Mouse (Mus musculus): ENCODE results near the gene Rela. TPM values are rescaled to one million over a fixed set of nuclear protein-coding genes. Genes with fewer than 3 reads are reported as not detected.

Gene Rela
- polyA plus RNA-seq, 1 experiment from 2014 or later = 52.4 TPM

GRCm38 (mm10) chr19:5609547-5610404 lies 27.5 kb upstream of the Rela start, which contains the start of gene Kat5:
Gene Kat5 (minus strand): TSS chr19:5610237.
- ATAC-seq (replicated peaks; ENCODE audit: low FRiP score) = peak; percentile 94
- Histone ChIP-seq H3K4me2 (peak within 1 kb of the TSS; percentile 77), H3K9me3 (replicated peaks) (no peaks in the 10 kb centered on the region), H3K9ac (peak within 1 kb of the TSS; percentile 86), H3K4me1 (peaks cover 25% of the 10 kb centered on the region), H3K27me3 (peaks cover 4% of the 10 kb centered on the region; the same call in 1 of the 2 replicates), H3K4me3 (replicated peaks) (peak within 1 kb of the TSS; percentile 85), H3K27ac (peak within 1 kb of the TSS; percentile 99), H3K36me3 (peaks cover 43% of the 10 kb centered on the region)
- under 1% methylated on average over 55 of the region's 55 CpGs for WGBS

GRCm38 (mm10) chr19:5611973-5612372 lies 25.3 kb upstream of the Rela start:
- 79% methylated on average over 1 of the region's 1 CpGs for WGBS
- no peak for ATAC-seq (replicated peaks; ENCODE audit: low FRiP score)

GRCm38 (mm10) chr19:5612762-5613411 lies 24.4 kb upstream of the Rela start:
- Histone ChIP-seq H3K4me2 (no peak overlapping the region), H3K9ac (no peak overlapping the region), H3K27ac (no peak overlapping the region), H3K36me3 (peaks cover 12% of the 10 kb centered on the region), H3K9me3 (replicated peaks) (no peaks in the 10 kb centered on the region), H3K4me1 (peaks cover 24% of the 10 kb centered on the region), H3K4me3 (replicated peaks) (no peak overlapping the region), H3K27me3 (peaks cover 7% of the 10 kb centered on the region; the same call in 1 of the 2 replicates)
- ATAC-seq (replicated peaks; ENCODE audit: low FRiP score) = no peak
- WGBS = 82% methylated on average over 3 of the region's 3 CpGs

More at GRCm38 (mm10) chr19:5611973-5612372, 25.3 kb upstream of the Rela start:
- H3K4me3 ChIP-seq (replicated peaks) = no peak overlapping the region
- peaks cover 21% of the 10 kb centered on the region for H3K36me3 ChIP-seq
- no peaks in the 10 kb centered on the region for H3K9me3 ChIP-seq (replicated peaks)
- H3K4me1 ChIP-seq = peaks cover 25% of the 10 kb centered on the region
- no peak overlapping the region for H3K27ac ChIP-seq
- H3K27me3 ChIP-seq = peaks cover 7% of the 10 kb centered on the region; the same call in 1 of the 2 replicates
- no peak overlapping the region for H3K9ac ChIP-seq
- H3K4me2 ChIP-seq = no peak overlapping the region

DNA sequence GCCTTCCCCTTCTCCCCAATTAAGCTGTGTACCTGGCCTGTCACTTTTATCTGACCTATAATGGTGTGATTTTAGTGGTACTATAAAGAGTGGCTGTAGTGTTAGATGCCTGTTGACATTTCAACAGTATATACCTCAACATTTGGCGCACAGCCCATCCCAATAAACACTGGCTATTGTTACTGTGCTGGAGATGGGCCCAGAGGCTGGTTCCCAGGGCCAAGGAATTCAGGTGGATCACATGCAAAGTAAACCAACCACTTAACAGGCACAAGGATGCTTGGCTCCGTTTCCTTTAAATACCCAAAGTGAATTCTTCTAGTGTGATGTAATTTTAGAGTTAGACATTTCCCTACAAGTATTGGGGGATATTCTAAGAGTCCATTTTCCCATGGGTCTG lies 22.3 kb upstream of the Rela start:
- H3K4me3 ChIP-seq (replicated peaks) = no peak overlapping the region
- no peak overlapping the region for H3K9ac ChIP-seq
- no peaks in the 10 kb centered on the region for H3K9me3 ChIP-seq (replicated peaks)
- WGBS = 72% methylated on average over 2 of the region's 2 CpGs
- ATAC-seq (replicated peaks; ENCODE audit: low FRiP score) = no peak
- no peaks in the 10 kb centered on the region for H3K36me3 ChIP-seq
- no peak overlapping the region for H3K4me2 ChIP-seq
- H3K27ac ChIP-seq = no peak overlapping the region
- peaks cover 8% of the 10 kb centered on the region for H3K4me1 ChIP-seq
- H3K27me3 ChIP-seq = peaks cover 7% of the 10 kb centered on the region; the same call in 1 of the 2 replicates

DNA sequence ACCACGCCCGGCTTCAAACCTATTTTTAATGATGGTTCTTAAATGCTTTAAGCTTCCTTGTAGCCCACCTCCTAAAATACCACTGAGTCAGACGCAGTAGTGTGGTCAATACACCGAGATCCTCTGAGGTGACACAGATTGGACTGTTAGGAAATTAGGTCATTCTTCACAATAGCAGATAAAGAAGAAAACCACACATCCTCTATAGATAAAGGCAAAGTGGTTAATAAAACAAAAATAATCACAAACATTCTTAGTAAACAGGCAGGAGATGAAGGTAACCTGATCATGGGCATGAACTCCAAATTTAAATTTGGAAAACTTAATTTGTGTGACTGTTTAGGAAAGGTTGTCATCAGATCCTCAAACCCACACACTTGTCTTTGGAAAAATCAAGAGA lies 17.3 kb upstream of the Rela start:
- H3K4me3 ChIP-seq (replicated peaks) = no peak overlapping the region
- H3K4me1 ChIP-seq = no peaks in the 10 kb centered on the region
- 86% methylated on average over 4 of the region's 4 CpGs for WGBS
- no peak overlapping the region for H3K27ac ChIP-seq
- ATAC-seq (replicated peaks; ENCODE audit: low FRiP score) = no peak
- no peaks in the 10 kb centered on the region for H3K36me3 ChIP-seq
- no peak overlapping the region for H3K4me2 ChIP-seq
- no peaks in the 10 kb centered on the region for H3K9me3 ChIP-seq (replicated peaks)
- H3K9ac ChIP-seq = no peak overlapping the region
- peaks cover under 1% of the 10 kb centered on the region; the same call in 1 of the 2 replicates for H3K27me3 ChIP-seq

DNA sequence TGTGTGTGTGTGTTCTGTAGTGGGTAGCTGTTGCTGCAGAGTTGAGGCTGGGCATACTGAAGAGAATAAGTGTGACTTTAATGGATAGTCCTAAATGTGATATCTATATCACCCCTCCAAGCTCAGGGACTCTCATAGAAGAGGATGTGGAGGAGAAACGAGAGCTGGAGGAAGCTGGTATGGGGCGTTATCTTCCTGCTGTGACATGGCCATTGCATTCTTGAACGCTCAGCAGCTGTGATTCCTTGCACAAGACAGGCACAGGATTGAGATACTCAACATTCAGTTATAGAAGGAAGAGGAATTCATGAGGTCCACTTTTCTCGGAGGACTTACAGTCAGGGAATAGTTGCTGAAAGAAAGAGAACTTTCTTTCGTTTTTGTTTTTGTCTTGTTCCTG lies 15.4 kb upstream of the Rela start:
- Histone ChIP-seq H3K9me3 (replicated peaks) (no peaks in the 10 kb centered on the region), H3K27me3 (no peaks in the 10 kb centered on the region; the same call in 1 of the 2 replicates), H3K4me3 (replicated peaks) (no peak overlapping the region), H3K27ac (no peak overlapping the region), H3K4me1 (no peaks in the 10 kb centered on the region), H3K4me2 (no peak overlapping the region), H3K36me3 (no peaks in the 10 kb centered on the region), H3K9ac (no peak overlapping the region)
- WGBS = 77% methylated on average over 5 of the region's 5 CpGs
- ATAC-seq (replicated peaks; ENCODE audit: low FRiP score) = no peak

DNA sequence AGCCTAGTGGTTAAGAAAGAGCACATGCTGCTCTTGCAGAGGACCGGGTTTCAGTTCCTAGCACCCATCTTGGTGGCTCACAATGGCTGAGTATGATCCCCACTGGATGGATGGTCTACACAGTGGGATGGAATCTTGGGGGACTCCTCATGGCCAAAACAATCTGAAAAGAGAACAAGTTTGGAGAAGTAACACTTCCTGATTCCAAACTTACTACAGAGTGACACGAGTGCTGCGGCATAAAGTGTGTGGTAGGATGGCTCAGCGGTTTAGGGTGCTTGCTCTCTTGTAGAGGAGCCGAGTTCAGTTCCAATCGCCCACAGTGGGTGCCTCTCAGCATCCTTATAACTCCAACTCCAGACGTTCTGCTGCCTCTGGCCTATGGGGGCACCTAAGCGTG lies 12.0 kb upstream of the Rela start:
- H3K27me3 ChIP-seq = no peaks in the 10 kb centered on the region; the same call in 1 of the 2 replicates
- H3K27ac ChIP-seq = no peak overlapping the region
- H3K9me3 ChIP-seq (replicated peaks) = no peaks in the 10 kb centered on the region
- no peak overlapping the region for H3K4me3 ChIP-seq (replicated peaks)
- H3K4me2 ChIP-seq = no peak overlapping the region
- ATAC-seq (replicated peaks; ENCODE audit: low FRiP score) = no peak
- H3K9ac ChIP-seq = no peak overlapping the region
- H3K4me1 ChIP-seq = no peaks in the 10 kb centered on the region
- 87% methylated on average over 8 of the region's 8 CpGs for WGBS
- no peaks in the 10 kb centered on the region for H3K36me3 ChIP-seq

DNA sequence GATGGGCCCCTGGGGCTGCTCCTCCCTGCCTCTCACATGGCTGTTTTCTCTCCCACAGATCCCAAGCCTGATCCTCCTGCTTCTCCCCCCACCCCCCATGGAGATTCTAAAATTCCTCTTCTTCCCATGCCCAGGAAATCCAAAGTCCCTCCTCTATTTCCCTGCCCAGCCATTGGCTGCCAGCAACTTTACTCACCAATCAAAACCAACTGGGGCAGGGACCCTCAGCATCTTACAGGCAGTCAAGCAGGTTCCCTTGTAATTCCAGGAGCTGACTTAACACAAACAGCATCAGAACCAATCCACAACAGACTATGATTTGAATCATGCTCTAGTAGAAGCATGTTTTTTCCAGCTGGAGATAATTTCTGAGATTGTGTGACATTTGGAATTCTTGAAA lies 7.4 kb upstream of the Rela start:
- H3K9ac ChIP-seq = no peak overlapping the region
- no peaks in the 10 kb centered on the region for H3K9me3 ChIP-seq (replicated peaks)
- H3K36me3 ChIP-seq = no peaks in the 10 kb centered on the region
- H3K4me2 ChIP-seq = no peak overlapping the region
- ATAC-seq (replicated peaks; ENCODE audit: low FRiP score) = no peak
- H3K4me1 ChIP-seq = no peaks in the 10 kb centered on the region
- no peaks in the 10 kb centered on the region for H3K27me3 ChIP-seq
- no peak overlapping the region for H3K27ac ChIP-seq
- H3K4me3 ChIP-seq (replicated peaks) = no peak overlapping the region

DNA sequence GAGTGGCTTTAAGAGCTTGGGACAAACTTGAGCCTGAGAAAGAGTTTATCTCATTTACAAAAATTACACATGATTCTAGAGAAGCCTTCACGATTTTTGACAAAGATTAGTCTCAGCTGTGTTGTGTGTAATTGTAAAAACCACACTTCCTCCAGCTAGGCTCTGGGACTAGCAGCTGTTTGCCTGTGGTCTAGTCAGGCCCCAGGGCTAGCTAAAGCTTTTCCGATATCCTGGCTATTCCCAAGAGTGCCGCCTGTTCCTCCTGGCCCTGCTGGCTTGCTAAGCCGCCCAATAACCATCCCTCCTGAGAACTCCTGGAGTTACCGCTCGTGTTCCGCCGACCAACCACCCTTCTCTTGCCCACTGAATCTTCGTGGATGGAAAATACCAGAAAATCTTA lies 5.2 kb upstream of the Rela start:
- ATAC-seq (replicated peaks; ENCODE audit: low FRiP score) = no peak
- Histone ChIP-seq H3K36me3 (no peaks in the 10 kb centered on the region), H3K9me3 (replicated peaks) (no peaks in the 10 kb centered on the region), H3K27me3 (no peaks in the 10 kb centered on the region), H3K4me2 (no peak overlapping the region), H3K4me1 (peaks cover 13% of the 10 kb centered on the region), H3K4me3 (replicated peaks) (no peak overlapping the region), H3K27ac (no peak overlapping the region), H3K9ac (no peak overlapping the region)
- WGBS = 78% methylated on average over 9 of the region's 9 CpGs

GRCm38 (mm10) chr19:5636036-5636570 lies 1.2 kb upstream of the Rela start:
- H3K27me3 ChIP-seq = no peaks in the 10 kb centered on the region
- H3K4me2 ChIP-seq = peak overlapping the region; percentile 93
- 74% methylated on average over 7 of the region's 7 CpGs for WGBS
- H3K9ac ChIP-seq = 0 out of 2 replicates have a peak overlapping the region, but pooled peaks have one; percentile 80
- ATAC-seq (replicated peaks; ENCODE audit: low FRiP score) = no peak
- 0 out of 2 replicates have a peak overlapping the region, but pooled peaks have one; percentile 3 for H3K27ac ChIP-seq
- H3K4me1 ChIP-seq = peaks cover 41% of the 10 kb centered on the region
- H3K36me3 ChIP-seq = peaks cover 27% of the 10 kb centered on the region
- H3K9me3 ChIP-seq (replicated peaks) = no peaks in the 10 kb centered on the region
- H3K4me3 ChIP-seq (replicated peaks) = no peak overlapping the region

- peak overlapping the region; percentile 93 for H3K27ac ChIP-seq
- WGBS = 39% methylated on average over 12 of the region's 12 CpGs
- ATAC-seq (replicated peaks; ENCODE audit: low FRiP score) = peak; percentile 20; the same call in 1 of the 2 replicates
- H3K4me3 ChIP-seq (replicated peaks) = peak overlapping the region; percentile 89
- H3K4me2 ChIP-seq = peak overlapping the region; percentile 93
- H3K27me3 ChIP-seq = no peaks in the 10 kb centered on the region
- H3K9ac ChIP-seq = peak overlapping the region; percentile 80
- no peaks in the 10 kb centered on the region for H3K9me3 ChIP-seq (replicated peaks)
- H3K4me1 ChIP-seq = peaks cover 41% of the 10 kb centered on the region
- H3K36me3 ChIP-seq = peaks cover 32% of the 10 kb centered on the region
These were observed 677 bp upstream of the Rela start for GRCm38 (mm10) chr19:5636571-5637041.

Data from kidney, embryonic 15.5 days (tissue).